Mouse (Mus musculus): Measurements from ENCODE around the gene Vipas39.

The Vipas39 gene

GRCm38 (mm10) chr12:87196310-87196709 lies 69.7 kb downstream of the Vipas39 start:
- no peak for DNase-seq (ENCODE audit: low spot score)

GRCm38 (mm10) chr12:87195069-87195468 lies 71.0 kb downstream of the Vipas39 start:
- DNase-seq (ENCODE audit: low spot score) = no peak

GRCm38 (mm10) chr12:87193008-87193407 lies 73.0 kb downstream of the Vipas39 start:
- no peak for DNase-seq (ENCODE audit: low spot score)
